Mouse (Mus musculus): ENCODE results near the gene Aldh1l1. TPM values are rescaled to one million over a fixed set of nuclear protein-coding genes. Genes with fewer than 3 reads are reported as not detected.
"Not testable (repeated sequence)": the region's sequence is repeated elsewhere in the genome, so short reads cannot be mapped to it uniquely, and the experiment has no call there.

Gene Aldh1l1
- polyA plus RNA-seq, 2 experiments, result 1.5 to 2.1 TPM

DNA sequence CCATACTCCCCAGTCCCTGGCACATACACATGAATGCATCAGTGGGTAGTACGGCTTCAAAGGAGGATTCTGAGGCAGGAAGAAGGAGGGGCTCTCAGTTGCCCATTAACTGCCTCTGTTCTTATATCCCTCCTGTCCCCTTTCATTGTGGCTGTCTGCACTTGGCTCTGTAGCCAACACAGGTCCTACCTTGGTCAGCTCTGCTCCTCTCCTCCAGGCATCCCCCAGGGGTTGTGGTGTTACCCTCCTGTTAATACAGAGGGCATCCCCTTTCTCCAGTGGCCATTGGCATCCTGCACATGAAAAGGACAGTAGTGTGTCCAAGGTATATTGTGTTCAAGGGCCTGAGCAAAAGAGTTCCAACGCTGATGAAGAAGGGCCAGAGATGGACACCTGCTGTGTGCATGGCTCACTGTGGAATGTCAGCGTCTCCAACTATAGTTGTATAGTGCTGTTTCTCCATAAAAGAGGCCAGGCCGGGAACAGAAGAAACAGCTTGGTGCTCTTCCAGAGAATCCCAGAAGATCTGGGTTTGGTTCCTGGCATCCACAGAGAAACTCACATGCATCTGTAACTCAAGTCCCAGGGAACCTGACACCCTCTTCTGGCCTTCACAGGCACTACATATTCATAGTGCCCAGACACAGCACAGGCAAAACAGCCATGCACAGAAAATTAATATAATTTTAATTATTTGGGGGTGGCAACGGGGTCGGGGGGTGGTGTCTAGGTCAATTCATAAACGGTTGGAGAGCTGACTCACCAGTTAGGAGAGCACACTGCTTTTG lies 139.2 kb downstream of the Aldh1l1 start:
- H3K4me3 ChIP-seq (replicated peaks; ENCODE audit: low read length), result no peak overlapping the region
- DNase-seq (ENCODE audit: low spot score), result no peak
- no peak overlapping the region for H3K9ac ChIP-seq (ENCODE audit: low read depth, low read length, severe bottlenecking)
- no peaks in the 10 kb centered on the region for H3K36me3 ChIP-seq (ENCODE audit: control insufficient read depth, insufficient read depth, low read length)
- TF ChIP-seq POLR2A (IDR thresholded peaks at IDR 0.05; ENCODE audit: borderline replicate concordance, extremely low read depth, insufficient read depth, insufficient read length), result no peak
- H3K9me3 ChIP-seq (ENCODE audit: control insufficient read depth, low read length), result no peaks in the 10 kb centered on the region
- no peak overlapping the region for H3K27ac ChIP-seq (replicated peaks; ENCODE audit: low read depth, low read length)
- no peak for ATAC-seq (ENCODE audit: low FRiP score, low read depth)
- H3K27me3 ChIP-seq (ENCODE audit: control insufficient read depth, insufficient read depth, low read length), result no peaks in the 10 kb centered on the region
- H3K4me2 ChIP-seq (replicated peaks; ENCODE audit: low read depth, low read length, severe bottlenecking), result no peak overlapping the region
- no peaks in the 10 kb centered on the region for H3K4me1 ChIP-seq (ENCODE audit: control insufficient read depth, insufficient read depth, low read length)
- 75% methylated on average over 7 of the region's 7 CpGs for WGBS

DNA sequence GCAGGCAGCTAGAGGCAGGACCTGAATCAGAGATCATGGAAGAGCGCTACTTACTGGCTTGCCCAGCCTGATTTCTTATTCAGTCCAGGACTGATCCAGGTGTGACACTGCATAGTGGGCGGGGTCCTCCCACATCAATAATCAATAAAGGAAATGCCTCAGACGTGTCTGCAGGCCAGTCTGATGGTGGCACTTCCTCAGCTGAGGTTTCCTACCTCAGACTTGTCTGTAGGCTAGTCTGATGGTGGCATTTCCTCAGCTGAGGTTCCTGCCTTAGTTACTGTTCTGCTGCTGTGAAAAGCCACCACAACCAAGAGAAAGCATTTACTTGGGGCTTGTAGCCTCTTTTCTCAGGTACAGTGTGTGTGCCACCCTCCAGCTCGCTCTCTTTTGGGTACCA lies 141.3 kb downstream of the Aldh1l1 start:
- Histone ChIP-seq H3K9me3 (ENCODE audit: control insufficient read depth, low read length) (no peaks in the 10 kb centered on the region), H3K36me3 (ENCODE audit: control insufficient read depth, insufficient read depth, low read length) (no peaks in the 10 kb centered on the region), H3K4me1 (ENCODE audit: control insufficient read depth, insufficient read depth, low read length) (no peaks in the 10 kb centered on the region), H3K27me3 (ENCODE audit: control insufficient read depth, insufficient read depth, low read length) (no peaks in the 10 kb centered on the region), H3K4me2 (replicated peaks; ENCODE audit: low read depth, low read length, severe bottlenecking) (no peak overlapping the region), H3K27ac (replicated peaks; ENCODE audit: low read depth, low read length) (no peak overlapping the region), H3K9ac (ENCODE audit: low read depth, low read length, severe bottlenecking) (no peak overlapping the region), H3K4me3 (replicated peaks; ENCODE audit: low read length) (no peak overlapping the region)
- TF ChIP-seq POLR2A (IDR thresholded peaks at IDR 0.05; ENCODE audit: borderline replicate concordance, extremely low read depth, insufficient read depth, insufficient read length), result no peak
- WGBS, result 76% methylated on average over 4 of the region's 4 CpGs
- DNase-seq (ENCODE audit: low spot score), result no peak
- ATAC-seq (ENCODE audit: low FRiP score, low read depth), result no peak

DNA sequence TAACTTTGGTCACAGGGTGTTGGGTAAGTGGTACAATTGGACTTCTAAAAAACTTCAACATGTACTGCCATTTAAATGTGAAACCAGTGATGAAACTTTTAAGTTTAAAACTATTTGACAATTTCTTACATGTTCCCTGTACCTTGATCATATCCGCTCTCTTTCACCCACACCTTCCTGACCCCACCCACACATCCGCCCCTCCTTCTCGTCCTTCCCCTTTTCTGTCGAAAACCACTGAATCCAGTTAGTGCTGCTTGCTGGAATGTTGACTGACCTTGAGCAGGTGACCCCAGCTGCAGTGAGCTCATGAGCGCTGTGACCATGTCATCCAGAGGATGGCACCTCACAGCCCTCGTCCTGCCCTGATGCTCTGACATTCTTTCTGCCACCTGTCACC lies 143.3 kb downstream of the Aldh1l1 start:
- ATAC-seq (ENCODE audit: low FRiP score, low read depth) (no peak), DNase-seq (ENCODE audit: low spot score) (no peak)
- no peaks in the 10 kb centered on the region for H3K36me3 ChIP-seq (ENCODE audit: control insufficient read depth, insufficient read depth, low read length)
- no peak overlapping the region for H3K27ac ChIP-seq (replicated peaks; ENCODE audit: low read depth, low read length)
- H3K4me1 ChIP-seq (ENCODE audit: control insufficient read depth, insufficient read depth, low read length), result no peaks in the 10 kb centered on the region
- no peak overlapping the region for H3K4me2 ChIP-seq (replicated peaks; ENCODE audit: low read depth, low read length, severe bottlenecking)
- no peak overlapping the region for H3K9ac ChIP-seq (ENCODE audit: low read depth, low read length, severe bottlenecking)
- no peaks in the 10 kb centered on the region for H3K9me3 ChIP-seq (ENCODE audit: control insufficient read depth, low read length)
- no peak for TF ChIP-seq POLR2A (IDR thresholded peaks at IDR 0.05; ENCODE audit: borderline replicate concordance, extremely low read depth, insufficient read depth, insufficient read length)
- no peak overlapping the region for H3K4me3 ChIP-seq (replicated peaks; ENCODE audit: low read length)
- WGBS, result 81% methylated on average over 6 of the region's 6 CpGs
- H3K27me3 ChIP-seq (ENCODE audit: control insufficient read depth, insufficient read depth, low read length), result no peaks in the 10 kb centered on the region

DNA sequence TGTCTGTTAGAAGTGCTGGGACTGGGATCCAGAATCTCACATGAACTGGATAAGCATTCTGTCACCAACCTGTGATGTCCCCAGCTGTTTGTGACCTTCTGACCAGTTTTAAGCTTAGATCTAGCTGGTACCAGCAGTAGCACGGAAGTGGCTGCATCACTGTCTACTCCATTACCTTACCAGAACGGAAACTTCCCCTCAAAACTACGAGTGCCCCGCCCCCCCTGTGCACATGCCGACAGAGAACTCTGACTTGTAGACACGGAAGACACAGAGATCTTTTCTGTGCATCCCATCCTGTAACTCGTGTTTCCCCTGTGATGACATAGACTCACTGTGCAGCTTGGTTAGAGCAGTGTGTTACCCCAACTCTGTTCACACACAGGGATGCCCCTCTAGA lies 144.2 kb downstream of the Aldh1l1 start:
- no peaks in the 10 kb centered on the region for H3K9me3 ChIP-seq (ENCODE audit: control insufficient read depth, low read length)
- no peak overlapping the region for H3K9ac ChIP-seq (ENCODE audit: low read depth, low read length, severe bottlenecking)
- H3K27ac ChIP-seq (replicated peaks; ENCODE audit: low read depth, low read length), result no peak overlapping the region
- WGBS, result 89% methylated on average over 7 of the region's 7 CpGs
- no peaks in the 10 kb centered on the region for H3K27me3 ChIP-seq (ENCODE audit: control insufficient read depth, insufficient read depth, low read length)
- ATAC-seq (ENCODE audit: low FRiP score, low read depth), result no peak
- DNase-seq (ENCODE audit: low spot score), result no peak
- H3K4me3 ChIP-seq (replicated peaks; ENCODE audit: low read length), result no peak overlapping the region
- H3K4me1 ChIP-seq (ENCODE audit: control insufficient read depth, insufficient read depth, low read length), result no peaks in the 10 kb centered on the region
- no peak overlapping the region for H3K4me2 ChIP-seq (replicated peaks; ENCODE audit: low read depth, low read length, severe bottlenecking)
- TF ChIP-seq POLR2A (IDR thresholded peaks at IDR 0.05; ENCODE audit: borderline replicate concordance, extremely low read depth, insufficient read depth, insufficient read length), result no peak
- H3K36me3 ChIP-seq (ENCODE audit: control insufficient read depth, insufficient read depth, low read length), result no peaks in the 10 kb centered on the region

DNA sequence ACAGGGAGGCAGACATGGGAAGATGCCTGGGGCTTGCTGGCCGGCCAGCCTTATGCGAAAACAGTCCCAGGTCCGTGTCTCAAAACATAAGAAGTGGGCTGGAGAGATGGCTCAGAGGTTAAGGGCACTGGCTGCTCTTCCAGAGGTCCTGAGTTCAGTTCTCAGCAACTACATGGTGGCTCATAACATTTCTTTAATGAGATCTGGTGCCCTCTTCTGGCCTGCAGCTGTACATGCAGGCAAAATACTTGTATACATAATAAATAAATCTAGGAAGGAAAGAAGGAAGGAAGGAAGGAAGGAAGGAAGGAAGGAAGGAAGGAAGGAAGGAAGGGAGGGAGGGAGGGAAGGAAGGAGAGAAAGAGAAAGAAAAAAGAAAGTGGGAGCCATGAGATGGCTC lies 146.3 kb downstream of the Aldh1l1 start:
- DNase-seq (ENCODE audit: low spot score); ATAC-seq (ENCODE audit: low FRiP score, low read depth): not testable (repeated sequence)
- 74% methylated on average over 3 of the region's 3 CpGs for WGBS

More for the DNA sequence above, 146.3 kb downstream of the Aldh1l1 start:
- not testable (repeated sequence) for H3K27me3 ChIP-seq (ENCODE audit: control insufficient read depth, insufficient read depth, low read length); H3K4me2 ChIP-seq (replicated peaks; ENCODE audit: low read depth, low read length, severe bottlenecking); H3K36me3 ChIP-seq (ENCODE audit: control insufficient read depth, insufficient read depth, low read length); H3K4me3 ChIP-seq (replicated peaks; ENCODE audit: low read length); H3K9me3 ChIP-seq (ENCODE audit: control insufficient read depth, low read length); H3K27ac ChIP-seq (replicated peaks; ENCODE audit: low read depth, low read length); H3K9ac ChIP-seq (ENCODE audit: low read depth, low read length, severe bottlenecking); H3K4me1 ChIP-seq (ENCODE audit: control insufficient read depth, insufficient read depth, low read length)
